Mouse (Mus musculus): Measurements from ENCODE around the gene Plin3.

DNA sequence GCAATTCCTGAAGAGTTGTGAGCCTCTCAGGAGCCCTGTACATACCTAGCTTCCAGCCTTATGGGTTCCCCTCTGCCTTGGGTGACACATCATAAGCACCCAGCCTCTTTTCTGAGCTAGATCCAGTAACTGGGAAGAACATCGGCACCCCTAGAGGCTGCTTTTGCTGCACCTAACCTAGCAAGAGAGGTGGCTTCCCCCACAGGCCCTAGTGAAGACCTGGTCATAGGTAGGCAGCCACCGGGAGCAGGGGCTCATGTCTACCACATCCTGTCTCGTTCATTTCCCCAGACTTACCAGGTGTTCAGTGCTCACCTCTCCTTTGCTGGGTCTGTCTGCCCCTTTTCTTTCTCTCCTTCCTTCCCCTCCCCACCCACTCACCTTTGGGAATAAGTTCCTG lies 37.7 kb upstream of the Plin3 start:
- TF ChIP-seq EP300 (IDR thresholded peaks at IDR 0.05; ENCODE audit: low read depth): no peak
- TF ChIP-seq CTCF (IDR thresholded peaks at IDR 0.05; ENCODE audit: low read depth): peak; percentile 26; the same call in 1 of the 2 replicates

Measured in liver, postnatal 0 days (tissue).